Mouse (Mus musculus) gastrocnemius, postnatal 10 days (tissue): Measurements from ENCODE around the gene Orm2. TPM values are rescaled to one million over a fixed set of nuclear protein-coding genes. Genes with fewer than 3 reads are reported as not detected.
A peak's percentile ranks its signal among the peaks of the same experiment; 100 is the strongest.

Source experiments
- DNase-seq: peaks from one replicate; pipeline ENCODE4 v3.0.0; 2021; ENCODE audit warnings: mixed read lengths
- long read RNA-seq, 2 experiments: library from polyadenylated mRNA; stranded (forward); transcript quantifications; one replicate each; pipeline ENCODE4 v2.0.0; 2021
- total RNA-seq, 2 experiments: library from RNA; stranded (reverse); gene quantifications; 2 replicates each; pipeline ENCODE4 v1.2.3; 2021

Orm2 gene
- total RNA-seq: under 1 TPM in 1 of 2 experiments, not detected in 1; 0.47 TPM
- long read RNA-seq, experiment 1: 0 reads
- long read RNA-seq, experiment 2: 0 reads

GRCm38 (mm10) chr4:63362150-63362549 lies at the start of gene Orm2:
Orm2 (plus strand) TSS chr4:63362449.
- DNase-seq: no peak

- DNase-seq: no peak
Observed at GRCm38 (mm10) chr4:63314063-63314462, 48.2 kb upstream of the Orm2 start.

GRCm38 (mm10) chr4:63316076-63316746 lies 46.0 kb upstream of the Orm2 start:
- peak; percentile 54 for DNase-seq

- DNase-seq: peak; percentile 82
Observed at GRCm38 (mm10) chr4:63319566-63319965, 42.7 kb upstream of the Orm2 start.

- DNase-seq: no peak
Observed at GRCm38 (mm10) chr4:63323275-63323815, 38.9 kb upstream of the Orm2 start.

GRCm38 (mm10) chr4:63333403-63333802 lies 28.8 kb upstream of the Orm2 start:
- DNase-seq: no peak

- DNase-seq: no peak
Observed at GRCm38 (mm10) chr4:63338414-63339076, 23.7 kb upstream of the Orm2 start.

- no peak for DNase-seq
Observed at GRCm38 (mm10) chr4:63342491-63342890, 19.8 kb upstream of the Orm2 start.

GRCm38 (mm10) chr4:63343608-63344007 lies 18.6 kb upstream of the Orm2 start:
- DNase-seq: no peak

- DNase-seq: no peak
Observed at GRCm38 (mm10) chr4:63344295-63344694, 18.0 kb upstream of the Orm2 start, which contains the start of gene Orm1. Orm1 (plus strand) TSS chr4:63344560.

- DNase-seq: no peak
Observed at GRCm38 (mm10) chr4:63345261-63345660, 17.0 kb upstream of the Orm2 start.

- DNase-seq: no peak
Observed at GRCm38 (mm10) chr4:63346659-63347058, 15.6 kb upstream of the Orm2 start.

- DNase-seq: no peak
Observed at GRCm38 (mm10) chr4:63348524-63348923, 13.7 kb upstream of the Orm2 start.

GRCm38 (mm10) chr4:63355877-63356665 lies 6.2 kb upstream of the Orm2 start, which contains the start of gene Orm3:
Orm3 (plus strand) TSS chr4:63356162.
- DNase-seq: no peak

GRCm38 (mm10) chr4:63356981-63357570 lies 5.2 kb upstream of the Orm2 start:
- DNase-seq: no peak

GRCm38 (mm10) chr4:63359861-63360260 lies 2.4 kb upstream of the Orm2 start:
- DNase-seq: no peak

- DNase-seq: peak; percentile 96
Observed at GRCm38 (mm10) chr4:63368577-63368976, 6.3 kb downstream of the Orm2 start.

- DNase-seq: no peak
Observed at GRCm38 (mm10) chr4:63370897-63371296, 8.6 kb downstream of the Orm2 start.

GRCm38 (mm10) chr4:63371890-63372289 lies 9.6 kb downstream of the Orm2 start:
- DNase-seq: peak; percentile 37

- DNase-seq: no peak
Observed at GRCm38 (mm10) chr4:63373404-63373803, 11.2 kb downstream of the Orm2 start.

GRCm38 (mm10) chr4:63374331-63374730 lies 12.1 kb downstream of the Orm2 start:
- DNase-seq: no peak

GRCm38 (mm10) chr4:63375367-63375766 lies 13.1 kb downstream of the Orm2 start:
- DNase-seq: peak; percentile 82
